In the genomic region with DNA sequence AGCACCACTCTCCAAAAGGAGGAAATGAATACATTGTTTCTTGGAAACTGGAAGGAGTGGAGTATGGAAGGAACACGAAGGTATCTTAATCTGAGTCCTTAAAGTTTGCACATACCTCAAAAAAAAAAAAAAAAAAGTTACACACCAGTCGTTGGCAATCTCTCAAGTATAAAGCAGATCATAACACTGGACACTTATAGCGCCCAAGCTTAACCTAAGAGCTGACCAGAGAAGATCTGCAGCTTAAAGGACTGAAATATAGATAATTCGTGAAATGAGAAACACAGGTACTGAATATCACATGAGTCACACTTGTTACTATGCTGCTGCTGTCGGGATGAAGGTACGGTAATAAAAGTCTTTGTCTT, we compare ENCODE assay signal across 7 mouse cellular contexts. TPM values are rescaled to one million over a fixed set of nuclear protein-coding genes. Genes with fewer than 3 reads are reported as not detected.
DNase-seq lines count a peak whose midpoint lies in the region; ATAC-seq and TF ChIP-seq lines count a peak whose summit lies in the region.

No protein-coding gene starts in this region.

- H3K9me3 ChIP-seq in lung, embryonic 15.5 days: no peaks in the 10 kb centered on the region
- H3K9me3 ChIP-seq in embryonic facial prominence, embryonic 14.5 days (ENCODE audit: control insufficient read depth, low read length): no peaks in the 10 kb centered on the region
- H3K9me3 ChIP-seq in limb, embryonic 10.5 days (replicated peaks): no peaks in the 10 kb centered on the region

- no peaks in the 10 kb centered on the region for H3K36me3 ChIP-seq in lung, embryonic 15.5 days
- H3K36me3 ChIP-seq in embryonic facial prominence, embryonic 14.5 days (ENCODE audit: control insufficient read depth, insufficient read depth, low read length): peaks cover 9% of the 10 kb centered on the region
- peaks cover 21% of the 10 kb centered on the region for H3K36me3 ChIP-seq in limb, embryonic 10.5 days

- no peak for ATAC-seq in lung, embryonic 15.5 days (ENCODE audit: borderline replicate concordance, extremely low read depth, low FRiP score, low TSS enrichment)
- ATAC-seq in embryonic facial prominence, embryonic 14.5 days (ENCODE audit: low read depth): no peak; the same call in 1 of the 2 replicates

- H3K4me2 ChIP-seq in lung, embryonic 15.5 days: peak overlapping the region; percentile 59
- peak overlapping the region; percentile 82 for H3K4me2 ChIP-seq in embryonic facial prominence, embryonic 14.5 days (ENCODE audit: low read depth, low read length)

- H3K27ac ChIP-seq in lung, embryonic 15.5 days: peak overlapping the region; percentile 88
- peak overlapping the region; percentile 86 for H3K27ac ChIP-seq in embryonic facial prominence, embryonic 14.5 days (replicated peaks; ENCODE audit: low read depth, low read length)
- peak overlapping the region; percentile 90 for H3K27ac ChIP-seq in limb, embryonic 10.5 days
- 0 out of 2 replicates have a peak overlapping the region, but pooled peaks have one; percentile 28 for H3K27ac ChIP-seq in olfactory bulb, adult 2 months (ENCODE audit: insufficient read depth, low read depth, low read length)

- peaks cover 9% of the 10 kb centered on the region for H3K4me1 ChIP-seq in lung, embryonic 15.5 days
- peaks cover 4% of the 10 kb centered on the region for H3K4me1 ChIP-seq in embryonic facial prominence, embryonic 14.5 days (ENCODE audit: control insufficient read depth, insufficient read depth, low read length)
- H3K4me1 ChIP-seq in limb, embryonic 10.5 days: peaks cover 10% of the 10 kb centered on the region
- 0 out of 2 replicates have a peak, but pooled peaks cover 2% of the 10 kb centered on the region for H3K4me1 ChIP-seq in olfactory bulb, adult 2 months (ENCODE audit: control insufficient read depth, insufficient read depth, low read length)

- no peaks in the 10 kb centered on the region for H3K27me3 ChIP-seq in lung, embryonic 15.5 days
- no peaks in the 10 kb centered on the region for H3K27me3 ChIP-seq in embryonic facial prominence, embryonic 14.5 days (replicated peaks; ENCODE audit: control insufficient read depth, insufficient read depth, low read length)
- H3K27me3 ChIP-seq in limb, embryonic 10.5 days (ENCODE audit: low read depth, poor library complexity, severe bottlenecking): no peaks in the 10 kb centered on the region

- peak overlapping the region; percentile 53 for H3K9ac ChIP-seq in lung, embryonic 15.5 days
- H3K9ac ChIP-seq in embryonic facial prominence, embryonic 14.5 days (ENCODE audit: low read depth, low read length): peak overlapping the region; percentile 78

- DNase-seq in lung, postnatal 36 days: no peak
- no peak for DNase-seq in embryonic facial prominence, embryonic 14.5 days (ENCODE audit: low spot score)
- DNase-seq in limb, embryonic 10.5 days (ENCODE audit: low spot score): no peak
- no peak for DNase-seq in spleen, postnatal 36 days (ENCODE audit: low spot score in 2 of 2)
- DNase-seq in layer of hippocampus, postnatal 25 days (ENCODE audit: extremely low spot score in 1 of 2, low spot score in 1 of 2): no peak

- no peak for TF ChIP-seq POLR2A in olfactory bulb, adult 2 months (IDR thresholded peaks at IDR 0.05; ENCODE audit: insufficient read depth, low read depth, low read length)

- 3% methylated on average over 6 of the region's 6 CpGs for WGBS in lung, embryonic 15.5 days
- WGBS in embryonic facial prominence, embryonic 14.5 days: 5% methylated on average over 6 of the region's 6 CpGs
- 9% methylated on average over 6 of the region's 6 CpGs for WGBS in limb, embryonic 10.5 days
- 2% methylated on average over 6 of the region's 6 CpGs for WGBS in olfactory bulb, adult 2 months

- no peak for TF ChIP-seq CTCF in olfactory bulb, adult 2 months (IDR thresholded peaks at IDR 0.05; ENCODE audit: insufficient read depth, low read depth, low read length)

- peak overlapping the region; percentile 71 for H3K4me3 ChIP-seq in lung, embryonic 15.5 days
- H3K4me3 ChIP-seq in embryonic facial prominence, embryonic 14.5 days (ENCODE audit: low read depth, low read length): peak overlapping the region; percentile 69
- H3K4me3 ChIP-seq in limb, embryonic 10.5 days: peak overlapping the region; percentile 66
- H3K4me3 ChIP-seq in olfactory bulb, adult 2 months (ENCODE audit: insufficient read depth, low read depth, low read length): peak overlapping the region; percentile 64

RNA-seq across cellular contexts. Expression of a gene that starts 0.6 kb away (rescaled TPM):
- 26.1 and 26.3 TPM in 2 replicates for polyA plus RNA-seq in lung, embryonic 15.5 days (2015; fragmentation: Nextera tagmentation; extraction: Ambion mirVana)
- 26.0 and 26.5 TPM in 2 replicates for polyA plus RNA-seq in embryonic facial prominence, embryonic 14.5 days (2014; fragmentation: Nextera tagmentation; extraction: Ambion mirVana)
- polyA plus RNA-seq in limb, embryonic 10.5 days (2016; fragmentation: Nextera tagmentation; extraction: Ambion mirVana): 36.6 and 38.8 TPM in 2 replicates
- polyA plus RNA-seq in olfactory bulb, adult 2 months (2012; ENCODE audit: insufficient read depth, insufficient read length, low replicate concordance, missing spikeins): not detected in 2 replicates
- total RNA-seq in layer of hippocampus, postnatal 25 days (2021): 10 to 100 TPM; 17.8 to 18.5 TPM

RNA-seq across cellular contexts. Expression of a gene that starts 28.9 kb away (rescaled TPM):
- polyA plus RNA-seq in lung, embryonic 15.5 days (2015; fragmentation: Nextera tagmentation; extraction: Ambion mirVana): 0.52 and 1.1 TPM in 2 replicates
- 9.3 and 11.8 TPM in 2 replicates for polyA plus RNA-seq in embryonic facial prominence, embryonic 14.5 days (2014; fragmentation: Nextera tagmentation; extraction: Ambion mirVana)
- polyA plus RNA-seq in limb, embryonic 10.5 days (2016; fragmentation: Nextera tagmentation; extraction: Ambion mirVana): 216 and 262 TPM in 2 replicates
- not detected in 2 replicates for polyA plus RNA-seq in olfactory bulb, adult 2 months (2012; ENCODE audit: insufficient read depth, insufficient read length, low replicate concordance, missing spikeins)
- total RNA-seq in layer of hippocampus, postnatal 25 days (2021): 10 to 100 TPM; 75.8 to 82.7 TPM

Comparison
In these comparisons a context has a peak if more than half of its experiments do, and no peak if none do; other contexts are left out.
1. H3K27ac ChIP-seq: peak in every context shown above with its lines; median percentile 90 in limb, embryonic 10.5 days; 88 in lung, embryonic 15.5 days; 86 in embryonic facial prominence, embryonic 14.5 days; 28 in olfactory bulb, adult 2 months.
2. RNA of a gene that starts 0.6 kb away (polyA plus RNA-seq): 36.6 to 38.8 TPM in limb, embryonic 10.5 days, 26.1 to 26.3 TPM in lung, embryonic 15.5 days and 26.0 to 26.5 TPM in embryonic facial prominence, embryonic 14.5 days; not detected in olfactory bulb, adult 2 months; every median in the first group is over 10 times any median in the second.
3. Peak in every context shown above with its lines, with median percentiles within 50 percentile points of each other: H3K4me3 ChIP-seq.